Mouse (Mus musculus) 416B (cell line): Measurements from ENCODE around the gene Phka1.
"Not testable (repeated sequence)": the region's sequence is repeated elsewhere in the genome, so short reads cannot be mapped to it uniquely, and the experiment has no call there.

Experiments used
- DNase-seq: peaks from one replicate; pipeline ENCODE4 v3.0.0; 2011; ENCODE audit warnings: low read depth

Phka1 gene

DNA sequence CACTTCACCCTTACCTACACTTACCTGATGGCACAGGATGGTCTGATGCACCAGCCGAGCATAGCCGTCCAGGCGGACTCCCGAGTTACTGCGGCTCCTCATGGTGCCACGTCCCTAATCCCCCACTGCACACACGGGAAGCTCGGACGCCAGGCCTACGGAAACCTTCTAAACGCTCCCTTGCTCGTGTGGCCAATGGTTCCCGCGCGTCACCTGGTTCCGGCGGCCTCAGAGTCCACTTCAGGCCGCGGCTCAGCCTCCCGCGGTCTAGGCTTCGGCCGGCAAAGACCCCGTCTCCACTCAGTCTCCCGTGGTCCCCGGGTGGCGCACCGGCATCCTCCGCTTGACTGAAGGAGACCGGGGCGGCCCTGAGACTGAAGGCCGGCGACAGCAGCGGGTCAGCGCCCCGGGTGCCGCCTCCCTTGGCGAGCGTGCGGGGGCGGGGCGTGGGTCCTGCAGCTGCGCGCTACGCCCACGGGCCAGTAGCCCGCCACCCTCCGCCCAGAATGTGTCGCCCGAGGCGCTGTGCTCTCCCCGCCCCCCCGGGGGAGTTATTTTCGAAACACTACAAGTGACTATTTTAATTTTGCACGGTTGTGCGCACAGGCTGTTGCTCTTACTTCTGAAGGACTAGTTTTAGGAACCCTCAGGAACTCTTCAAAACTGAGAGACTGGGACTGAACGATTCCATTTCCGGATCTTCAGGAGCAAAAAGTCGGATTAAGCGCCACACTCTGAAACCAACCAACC is at the start of gene Phka1:
TSS of gene Phka1 (minus strand) at position 424 of the 750 bp plus-strand sequence.
- DNase-seq, result no peak

DNA sequence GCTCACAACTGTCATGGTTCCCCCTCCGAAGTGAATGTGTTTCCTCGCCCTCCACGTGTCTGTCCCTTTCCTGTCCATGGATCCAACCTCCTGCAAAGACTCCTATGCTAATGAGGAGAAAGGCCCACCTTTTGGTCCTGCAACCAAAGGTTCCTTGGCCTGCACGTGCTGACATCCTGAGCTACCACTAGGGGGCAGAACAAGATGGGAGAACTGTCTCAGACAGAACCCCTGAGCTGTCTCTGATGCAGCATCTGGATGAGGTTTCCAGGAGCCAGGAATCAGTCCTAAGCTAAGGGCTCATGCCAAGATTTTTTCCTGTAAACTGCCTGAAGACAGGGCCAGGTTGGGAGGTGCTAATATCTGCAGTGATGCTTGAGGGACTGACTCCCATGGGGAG is 45.2 kb upstream of the Phka1 start:
- DNase-seq, result peak; percentile 1

DNA sequence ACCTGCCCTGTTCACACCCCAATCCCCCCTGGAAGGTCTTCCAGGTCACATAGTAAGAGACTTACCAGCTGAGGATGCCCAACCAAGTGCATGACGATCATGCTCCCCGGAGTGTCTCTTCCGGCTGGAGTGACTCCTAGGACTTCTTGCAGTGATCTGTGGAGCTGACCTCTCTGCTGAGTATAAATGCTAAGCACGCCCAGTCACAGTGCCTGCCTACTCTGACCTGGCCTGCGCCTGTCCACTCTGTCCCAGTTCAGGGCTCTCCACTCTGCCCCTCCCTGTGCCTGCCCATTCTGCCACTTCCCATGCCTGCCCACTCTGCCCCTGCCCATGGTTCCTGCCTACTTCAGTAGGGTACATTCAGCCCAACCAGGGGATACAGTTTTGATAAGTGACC is 42.8 kb upstream of the Phka1 start, which contains the start of gene Gm3880:
TSS of gene Gm3880 (minus strand) at position 101 of the 400 bp plus-strand sequence.
- DNase-seq, result not testable (repeated sequence)

DNA sequence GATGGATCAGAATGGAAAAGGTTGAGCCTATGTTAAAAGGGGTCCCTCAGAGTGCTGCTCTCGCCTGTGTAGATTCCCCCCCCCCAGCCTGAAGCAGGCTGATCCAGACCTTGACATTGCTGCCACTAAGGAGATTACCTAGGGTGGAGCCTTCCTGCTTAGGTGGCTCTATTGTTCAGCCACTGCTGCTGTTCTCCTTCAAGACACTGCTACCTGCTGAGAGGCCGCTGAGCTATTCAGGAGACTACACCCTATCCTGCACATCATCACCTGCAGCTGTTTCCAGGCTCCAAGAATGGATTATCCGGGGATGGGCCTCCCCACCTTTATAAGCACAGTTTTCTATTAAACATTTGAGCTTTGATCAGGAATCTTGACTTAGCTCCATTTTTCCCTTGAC is 40.7 kb upstream of the Phka1 start:
- DNase-seq, result not testable (repeated sequence)

DNA sequence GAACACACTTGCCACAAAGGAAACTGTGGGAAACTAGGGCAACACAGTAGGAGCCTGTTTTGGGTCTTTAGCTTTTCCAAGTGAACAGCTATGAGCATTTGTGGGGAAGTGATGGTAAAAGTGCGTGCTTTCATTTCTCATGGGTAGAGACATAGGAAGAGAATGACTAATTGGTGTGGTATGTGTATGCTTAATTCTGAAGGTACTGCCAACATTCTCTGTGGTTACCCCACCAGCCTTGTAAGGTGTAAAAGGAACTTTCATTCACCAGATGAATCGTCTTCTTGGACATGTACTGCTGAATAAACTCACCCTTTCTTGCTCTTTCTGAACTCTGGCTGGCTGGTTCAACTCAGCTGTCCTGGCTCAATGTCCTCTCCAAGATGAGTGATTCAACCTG is 22.6 kb upstream of the Phka1 start:
- DNase-seq, result peak; percentile 4

DNA sequence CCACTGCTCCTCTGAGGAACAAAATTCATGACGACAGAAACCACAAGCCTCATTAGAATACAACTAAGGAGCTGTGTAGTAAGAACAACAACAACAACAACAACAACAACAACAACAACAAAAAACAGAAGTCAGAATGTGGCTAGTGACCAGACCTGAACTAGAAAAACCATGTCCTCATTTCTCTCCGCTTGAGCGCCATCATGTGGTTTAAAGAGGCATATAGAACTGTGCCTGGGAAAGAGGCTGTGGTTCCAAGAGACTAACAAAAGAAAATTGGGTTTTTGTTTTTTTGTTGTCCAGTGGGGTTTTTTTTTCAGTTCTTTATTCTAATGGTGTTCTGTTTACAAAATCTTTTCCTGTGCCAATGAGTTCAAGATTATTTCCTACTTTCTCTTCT is 16.7 kb upstream of the Phka1 start:
- DNase-seq, result peak; percentile 10

DNA sequence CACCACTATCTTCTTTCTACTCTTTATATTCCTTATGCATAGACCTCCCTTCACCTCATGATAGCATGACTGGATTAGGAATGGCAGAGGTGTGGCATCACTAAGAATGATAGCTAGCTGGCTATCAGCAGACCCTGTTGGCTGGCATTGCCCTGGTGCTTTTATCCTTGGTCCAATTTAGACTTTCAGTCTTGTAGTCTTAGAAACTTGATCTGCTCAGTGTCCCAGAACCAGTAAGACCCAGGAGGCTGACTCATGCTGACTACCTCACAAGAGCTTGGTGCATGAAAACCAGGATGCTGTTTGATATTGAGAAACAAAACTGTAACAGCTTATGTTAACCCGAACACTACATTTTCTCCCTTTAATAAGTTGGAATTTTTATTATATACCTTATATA is 1.6 kb upstream of the Phka1 start:
- no peak for DNase-seq

DNA sequence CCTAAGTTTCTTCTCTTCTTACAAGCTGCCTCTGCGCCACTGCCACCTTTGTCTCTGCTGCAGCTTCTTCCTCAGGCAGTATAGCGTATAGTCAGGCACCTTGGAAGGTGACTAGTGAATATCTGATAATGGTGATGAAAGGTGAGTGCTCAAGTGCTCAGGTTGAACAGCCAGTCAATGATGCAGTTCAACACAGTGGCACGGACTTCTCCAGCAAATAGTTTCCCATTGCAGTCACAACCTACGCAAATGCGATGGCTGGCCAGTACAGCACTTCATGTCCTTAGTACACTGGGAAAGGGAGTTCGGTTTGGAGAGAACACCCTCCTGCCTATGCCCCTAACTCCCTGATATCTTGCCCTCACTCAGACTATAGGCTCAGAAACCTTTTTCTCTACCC is 1.1 kb upstream of the Phka1 start:
- no peak for DNase-seq

DNA sequence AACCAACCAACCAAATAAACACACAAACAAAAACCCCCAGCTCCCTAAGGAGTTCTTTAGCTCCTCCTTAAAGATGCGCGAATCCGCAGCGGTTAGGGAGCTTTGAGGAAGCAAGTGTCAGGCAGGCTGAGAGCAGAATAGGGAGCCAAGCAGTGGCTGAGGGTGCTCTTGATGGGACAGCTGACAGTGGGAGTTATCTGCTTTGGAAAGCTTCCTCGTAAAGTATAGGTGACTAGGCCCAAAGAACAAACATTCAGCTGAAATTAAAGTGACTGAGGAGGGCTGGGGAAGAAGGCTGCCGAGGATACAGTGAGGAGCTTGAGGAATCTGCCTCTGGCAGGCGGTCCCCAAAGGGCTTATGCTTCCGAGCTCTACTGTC is 516 bp upstream of the Phka1 start:
- no peak for DNase-seq

DNA sequence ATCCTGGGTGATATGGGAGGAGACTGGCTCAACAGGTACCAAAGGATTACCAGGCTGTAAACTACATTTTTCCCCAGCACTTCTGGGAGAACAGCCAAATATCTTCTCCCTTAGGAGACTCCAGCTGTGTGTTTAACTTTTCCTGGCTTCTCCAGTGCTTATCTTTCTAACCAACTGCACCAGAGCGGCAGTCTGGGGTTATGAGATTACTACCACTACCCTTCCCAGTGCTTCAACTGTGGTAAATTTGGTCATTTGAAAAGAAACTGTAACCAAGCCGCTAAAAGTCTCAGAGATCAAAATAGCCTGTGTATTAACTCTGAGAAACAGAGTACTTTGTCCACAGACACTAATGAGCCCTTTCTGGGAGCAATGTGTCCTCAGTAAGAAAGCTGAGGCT is 42.8 kb downstream of the Phka1 start:
- DNase-seq, result no peak

DNA sequence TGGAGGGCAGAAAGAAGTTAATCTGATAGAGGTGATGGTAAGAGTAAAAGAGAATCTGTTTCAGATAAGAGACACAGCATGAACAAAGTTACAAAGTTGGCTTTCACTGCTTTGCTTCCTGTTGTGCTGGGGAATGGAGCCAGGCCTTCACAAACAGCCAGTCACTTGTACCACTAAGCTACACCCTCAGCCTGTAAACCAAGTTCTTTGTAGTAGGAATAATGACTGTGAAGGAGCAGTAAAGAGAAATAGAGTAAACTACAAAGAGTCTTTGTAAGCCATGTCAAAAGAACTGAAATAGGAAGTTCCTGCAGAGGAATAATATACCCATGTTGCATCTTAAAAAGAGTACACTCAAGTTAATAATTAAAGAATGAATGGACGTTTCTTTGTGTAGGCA is 55.5 kb downstream of the Phka1 start:
- DNase-seq, result no peak

DNA sequence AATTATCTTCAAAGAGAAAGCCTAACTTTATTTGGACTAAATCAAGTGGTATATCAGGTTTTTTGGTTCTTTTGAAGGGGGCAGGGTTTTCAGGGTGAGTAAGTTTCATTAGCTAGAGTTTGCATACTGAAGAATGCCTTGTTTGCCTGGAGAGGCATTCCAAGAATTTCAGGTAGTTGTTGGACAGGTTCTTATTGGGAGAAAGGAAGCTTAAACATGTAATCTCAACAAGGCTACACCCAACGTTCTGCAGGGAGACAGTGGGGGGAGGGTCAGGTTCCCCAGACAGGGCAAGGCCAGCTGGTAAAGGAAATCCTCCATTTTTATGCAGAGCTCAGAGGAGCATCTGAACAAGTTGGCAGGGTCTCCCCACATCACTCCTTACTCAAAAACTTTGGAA is 72.9 kb downstream of the Phka1 start:
- DNase-seq, result no peak

DNA sequence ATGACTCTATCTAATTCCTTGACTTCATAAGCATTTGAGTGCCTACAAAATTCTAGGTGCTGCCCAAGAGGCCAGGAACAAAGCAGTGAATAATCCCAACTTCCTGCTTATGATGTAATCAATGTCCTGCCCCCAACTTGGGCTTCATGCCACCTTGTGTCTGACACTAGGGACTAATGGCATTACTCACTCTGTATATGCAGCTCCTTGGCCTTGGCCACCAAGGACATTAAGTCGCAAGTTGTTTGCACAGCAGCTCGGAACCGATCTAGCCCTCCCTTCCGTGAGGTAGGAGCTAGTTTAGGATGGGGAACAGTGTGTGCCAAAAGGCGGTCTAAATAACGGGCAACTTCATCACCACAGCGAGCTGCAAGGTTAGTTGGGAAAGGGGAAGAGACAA is 87.1 kb downstream of the Phka1 start:
- no peak for DNase-seq

DNA sequence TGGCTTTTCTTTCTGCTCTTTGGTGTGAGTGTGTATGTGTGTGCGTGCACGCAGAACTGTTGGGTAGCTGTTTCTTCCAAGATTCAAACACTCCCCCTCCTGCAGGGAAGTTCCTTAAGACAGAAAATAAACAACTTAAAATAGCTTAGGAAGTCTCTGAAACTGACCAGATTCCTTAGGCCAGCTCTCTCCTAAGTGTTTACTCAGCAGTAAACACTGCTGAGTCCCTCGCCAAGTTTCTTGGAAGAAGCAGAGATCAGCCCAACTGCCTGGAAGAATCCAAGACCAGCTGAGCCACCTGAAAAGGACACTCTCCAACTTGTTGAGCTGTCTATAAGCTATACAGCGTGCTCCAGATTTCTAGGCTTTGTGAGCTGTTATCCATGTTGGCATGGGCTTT is 134.8 kb downstream of the Phka1 start:
- DNase-seq, result no peak

DNA sequence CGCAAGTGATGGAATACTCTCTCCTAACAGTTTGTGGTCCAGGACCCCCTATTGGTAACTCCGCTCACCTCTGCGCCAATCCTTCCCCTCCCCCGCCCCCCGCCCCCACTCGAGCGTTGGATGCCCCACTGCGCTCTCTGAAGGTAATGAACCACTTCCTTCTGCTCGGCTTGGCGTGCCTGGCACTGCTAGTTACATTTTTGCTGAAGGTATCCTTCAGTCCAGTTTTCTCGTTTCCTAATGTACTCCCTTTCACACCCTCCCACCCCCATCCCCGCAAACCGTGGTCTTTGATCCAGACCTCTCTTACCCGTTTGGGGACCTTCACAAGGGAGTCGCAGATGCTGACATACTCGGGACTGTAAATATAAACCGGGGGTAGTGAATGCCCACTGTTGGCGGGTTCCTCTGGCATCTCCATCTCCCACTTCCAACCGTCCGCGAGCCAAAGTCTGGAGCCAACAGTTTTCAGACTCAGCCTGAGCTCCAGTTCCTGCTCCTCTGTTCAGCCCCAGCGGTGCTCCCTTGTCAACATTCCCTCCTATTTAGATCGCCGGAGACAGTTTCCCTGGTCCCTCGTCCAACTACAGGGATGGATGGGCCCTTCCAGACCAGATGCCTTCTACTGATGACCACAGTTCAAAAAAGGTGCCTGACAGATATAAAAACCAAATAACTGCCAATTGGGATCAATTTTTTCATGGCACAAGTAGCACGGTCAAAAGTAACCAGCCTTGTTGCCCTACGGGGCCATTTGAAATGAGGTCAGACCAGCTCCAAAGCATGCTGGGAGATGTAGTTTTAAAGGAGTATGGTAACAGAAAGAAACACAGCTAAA is 139.2 kb downstream of the Phka1 start, which contains the start of gene Hdac8:
TSS of gene Hdac8 (minus strand) at position 716 of the 838 bp plus-strand sequence.
- peak; percentile 83 for DNase-seq

DNA sequence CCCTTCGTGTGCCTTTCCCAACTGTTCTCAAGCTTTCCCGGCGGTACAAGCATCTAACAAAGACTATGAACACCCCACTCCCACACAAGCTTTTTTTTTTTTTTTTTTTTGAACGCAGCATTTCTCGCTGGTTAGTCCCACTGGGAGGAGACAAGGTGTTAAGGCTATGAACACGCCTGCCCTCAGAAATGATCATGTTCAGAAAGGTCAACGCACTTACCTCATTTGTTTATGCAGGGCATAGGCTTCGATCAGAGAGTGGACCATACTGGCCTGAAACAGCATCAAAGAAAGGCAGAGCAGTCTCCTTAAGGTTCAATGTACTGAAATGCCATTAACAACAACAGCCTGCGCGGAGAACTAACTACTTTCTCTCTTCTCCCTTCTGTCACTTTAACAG is 139.9 kb downstream of the Phka1 start:
- peak; percentile 4 for DNase-seq

DNA sequence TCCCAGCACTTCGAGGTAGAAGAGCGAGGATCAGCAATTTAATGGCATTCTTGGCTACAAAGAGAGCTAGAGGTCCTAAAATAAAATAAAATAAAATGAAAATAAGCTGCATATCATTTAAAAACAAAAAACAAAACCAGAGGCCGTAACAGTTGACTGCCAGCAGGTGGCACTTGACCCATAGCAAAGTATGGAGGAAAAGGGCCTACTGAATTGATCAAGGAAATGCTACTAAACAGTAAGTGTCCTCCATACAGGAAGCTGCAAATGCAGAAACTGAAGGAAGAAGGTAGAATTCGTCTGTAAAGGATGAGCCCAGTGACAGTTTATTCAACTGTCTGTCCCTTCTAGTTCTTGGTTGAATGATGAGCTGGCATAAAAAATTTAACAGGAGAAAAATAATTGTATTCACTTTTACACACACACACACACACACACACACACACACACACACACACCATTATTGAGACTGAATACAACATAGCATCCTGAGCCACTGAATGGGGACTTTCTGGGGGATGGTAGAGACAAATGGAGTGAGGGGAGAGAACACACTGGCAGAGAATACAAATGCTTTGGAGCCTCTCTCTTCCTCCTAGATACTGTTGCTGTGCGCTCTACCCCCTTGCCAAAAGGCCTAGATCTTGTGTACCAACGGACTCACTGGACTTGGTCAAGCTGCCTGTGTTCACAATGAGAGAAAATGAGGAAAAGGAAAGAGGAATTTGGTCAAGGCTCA is 149.9 kb downstream of the Phka1 start:
- peak; percentile 34 for DNase-seq

DNA sequence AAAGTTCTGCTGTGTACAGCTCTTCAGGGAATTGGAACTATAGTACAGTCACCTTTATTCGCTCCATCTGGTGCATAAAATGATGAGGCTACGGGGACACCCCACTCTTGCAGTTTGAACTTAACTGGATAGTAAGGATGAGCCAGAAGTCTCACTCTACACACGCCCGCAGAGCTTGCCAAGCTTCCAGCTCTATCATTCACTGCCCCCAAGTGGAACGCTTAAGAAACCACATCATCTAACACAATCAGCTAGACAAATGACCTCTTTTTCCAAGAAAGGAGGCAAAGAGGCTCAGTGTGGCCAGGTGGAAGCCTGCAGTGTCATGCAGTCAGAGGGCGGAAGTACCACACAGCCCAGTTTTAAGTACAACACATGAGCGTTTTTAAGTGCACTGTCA is 158.5 kb downstream of the Phka1 start:
- no peak for DNase-seq

DNA sequence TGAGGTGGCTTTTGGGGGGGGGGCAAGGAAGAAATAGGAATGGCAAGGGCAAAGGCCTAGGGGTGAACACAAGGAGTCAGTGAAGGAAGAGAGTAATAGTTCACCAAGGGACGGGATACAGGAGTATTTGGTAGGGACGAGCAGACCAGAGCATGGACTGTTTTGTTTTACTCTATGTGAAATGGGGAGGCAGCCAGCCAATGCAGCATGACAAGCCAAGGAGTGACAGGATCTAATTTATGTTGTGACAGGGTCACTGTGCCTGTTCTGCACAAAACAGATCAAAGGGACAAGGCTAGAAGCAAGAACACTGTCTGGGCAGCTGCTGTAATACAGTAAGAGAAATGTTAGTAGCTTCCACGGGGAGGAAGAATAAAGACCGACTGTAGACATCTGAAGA is 164.4 kb downstream of the Phka1 start:
- no peak for DNase-seq

DNA sequence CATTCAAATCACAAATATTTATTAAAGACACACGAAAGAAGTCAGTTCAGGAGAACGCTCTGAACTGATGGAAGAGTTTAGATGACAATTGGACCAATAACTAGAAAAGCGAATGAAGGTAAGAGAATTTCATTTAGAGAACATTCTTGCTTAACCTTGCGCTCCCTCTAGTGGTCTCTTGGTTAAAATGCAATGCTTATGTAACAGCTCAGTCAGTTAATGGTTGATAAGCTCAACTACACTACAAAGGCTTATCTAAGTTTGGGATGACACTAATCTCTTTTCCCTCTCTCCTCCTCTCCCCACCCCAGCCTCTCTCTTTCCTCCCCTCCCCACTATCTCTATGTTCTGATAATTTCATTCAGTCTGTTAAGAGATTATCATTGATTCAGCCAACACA is 165.1 kb downstream of the Phka1 start:
- DNase-seq, result peak; percentile 69

DNA sequence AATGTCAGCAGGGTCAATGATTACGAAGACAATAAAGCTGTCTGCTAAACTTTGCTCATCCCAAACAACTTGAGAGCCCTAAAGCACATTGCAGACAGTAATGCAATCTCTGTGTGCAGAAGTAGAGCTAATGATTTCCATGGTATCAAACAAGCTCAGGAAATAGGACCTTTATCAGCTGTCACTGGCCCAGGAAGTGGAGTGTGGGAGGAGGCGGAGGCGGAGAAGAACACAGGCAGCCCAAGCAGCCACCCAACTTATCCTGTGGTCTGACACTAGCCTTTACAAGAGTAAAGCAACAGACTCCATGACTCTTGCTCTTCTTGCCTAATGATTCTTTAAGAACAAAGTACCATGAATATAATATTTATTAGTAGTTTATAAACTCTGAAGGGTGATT is 165.6 kb downstream of the Phka1 start:
- peak; percentile 1 for DNase-seq

DNA sequence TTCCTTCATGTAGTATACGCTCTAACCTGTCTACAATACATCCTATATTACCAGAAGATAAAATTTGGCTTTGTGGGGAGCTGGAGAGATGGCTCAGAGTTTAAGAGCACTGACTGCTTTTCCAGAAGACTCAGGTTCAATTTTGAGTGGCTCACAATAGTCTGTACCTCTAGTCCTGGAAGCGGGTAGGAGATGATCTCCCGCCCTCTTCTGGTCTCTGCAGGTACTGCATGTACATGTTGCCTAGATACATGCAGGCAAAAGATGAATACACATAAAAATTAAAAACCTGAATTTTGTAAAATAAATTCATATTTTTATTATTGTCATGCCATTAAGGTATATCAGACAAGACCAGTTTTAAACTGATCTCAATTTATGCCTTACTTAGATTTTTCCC is 167.3 kb downstream of the Phka1 start:
- DNase-seq, result peak; percentile 51

DNA sequence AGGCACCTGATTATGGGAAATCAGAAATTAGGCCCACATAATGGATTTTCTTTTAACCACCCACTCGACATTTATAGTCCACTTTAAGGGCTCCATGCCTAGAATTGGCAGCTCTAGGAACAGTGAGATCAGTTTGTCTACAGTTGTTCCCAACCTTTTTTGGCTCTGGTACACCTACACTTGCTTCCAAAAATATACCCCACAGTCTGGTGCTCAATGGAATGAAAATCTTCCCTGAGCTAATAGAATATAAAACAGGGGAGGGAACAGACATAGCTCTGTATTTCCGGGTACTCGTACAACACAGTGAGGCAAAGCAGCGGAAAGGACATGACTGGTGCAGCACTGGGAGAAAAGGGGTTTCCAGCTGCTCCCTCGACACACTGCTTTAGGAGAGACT is 168.5 kb downstream of the Phka1 start:
- no peak for DNase-seq
